Mouse (Mus musculus) heart, adult 8-10 months (tissue): ENCODE results near the gene Osbpl8. TPM values are rescaled to one million over a fixed set of nuclear protein-coding genes. Genes with fewer than 3 reads are reported as not detected.
A peak's percentile ranks its signal among the peaks of the same experiment; 100 is the strongest.
"Not testable (repeated sequence)": the region's sequence is repeated elsewhere in the genome, so short reads cannot be mapped to it uniquely, and the experiment has no call there.

Source experiments
- DNase-seq: peaks from one replicate; pipeline ENCODE4 v3.0.0; 2022; ENCODE audit warnings: low spot score
- total RNA-seq, 4 experiments: library from RNA; stranded (reverse); gene quantifications; 2 replicates each; pipeline ENCODE4 v1.2.4; 2022

Gene Osbpl8
- total RNA-seq, 4 experiments from 2014 or later: 73.3 to 89.1 (median 83.0) TPM

DNA sequence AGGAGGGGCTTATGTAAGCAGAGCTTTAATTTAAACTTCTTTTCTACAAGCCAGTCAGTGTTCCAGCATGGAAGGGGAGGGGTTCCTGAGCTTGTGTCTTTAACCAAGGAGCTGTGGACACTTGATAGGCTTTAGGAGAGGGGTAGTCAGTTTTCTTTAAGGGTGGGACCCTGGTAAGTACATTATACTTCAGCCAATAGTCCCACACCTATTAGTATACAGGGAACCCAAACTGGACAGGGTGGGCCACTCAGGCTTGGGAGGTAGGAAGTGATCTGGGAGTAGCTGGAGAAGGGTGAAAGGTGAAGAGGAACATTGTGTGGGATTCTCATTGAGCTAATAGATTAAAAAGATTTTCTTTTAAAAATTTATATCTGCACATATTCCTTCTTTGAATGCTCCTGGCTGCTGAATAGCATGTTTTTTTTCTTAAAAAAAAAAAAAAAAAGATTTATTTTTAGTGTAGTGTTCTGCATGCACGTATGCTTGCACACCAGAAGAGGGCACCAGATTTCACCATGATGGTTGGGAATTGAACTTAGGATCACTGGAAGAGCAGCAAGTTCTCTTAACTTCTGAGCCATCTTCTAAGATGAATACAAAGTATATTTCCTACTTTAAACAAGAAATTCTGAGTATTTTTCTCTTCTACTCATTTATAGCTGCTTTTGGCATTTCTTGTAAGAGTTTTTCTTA is 21.2 kb downstream of the Osbpl8 start:
- DNase-seq: no peak

DNA sequence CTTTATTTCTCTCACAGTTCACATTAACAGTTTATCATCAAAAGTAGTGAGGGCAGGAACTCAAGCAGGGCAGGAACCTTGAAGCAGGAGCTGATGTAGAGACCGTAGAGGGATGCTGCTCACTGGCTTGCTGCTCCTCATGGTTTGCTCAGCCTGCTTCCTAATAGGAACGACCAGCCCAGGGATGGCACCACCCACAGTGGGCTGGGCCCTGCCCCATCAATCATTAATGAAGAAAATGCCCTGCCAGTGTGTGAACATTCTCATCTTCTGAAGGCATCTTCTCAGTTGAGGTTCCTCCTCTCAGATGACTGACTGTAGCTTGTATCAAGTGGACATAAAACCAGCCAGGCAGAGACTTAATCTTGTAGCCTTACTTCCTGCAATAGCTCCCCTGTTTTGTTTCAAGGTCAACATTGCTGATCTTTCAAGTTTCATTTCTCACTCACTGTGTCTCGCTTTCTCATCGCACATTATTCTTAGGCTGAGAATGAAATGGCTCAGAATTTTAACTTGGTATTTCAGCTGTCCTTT is 24.5 kb downstream of the Osbpl8 start:
- DNase-seq: no peak

DNA sequence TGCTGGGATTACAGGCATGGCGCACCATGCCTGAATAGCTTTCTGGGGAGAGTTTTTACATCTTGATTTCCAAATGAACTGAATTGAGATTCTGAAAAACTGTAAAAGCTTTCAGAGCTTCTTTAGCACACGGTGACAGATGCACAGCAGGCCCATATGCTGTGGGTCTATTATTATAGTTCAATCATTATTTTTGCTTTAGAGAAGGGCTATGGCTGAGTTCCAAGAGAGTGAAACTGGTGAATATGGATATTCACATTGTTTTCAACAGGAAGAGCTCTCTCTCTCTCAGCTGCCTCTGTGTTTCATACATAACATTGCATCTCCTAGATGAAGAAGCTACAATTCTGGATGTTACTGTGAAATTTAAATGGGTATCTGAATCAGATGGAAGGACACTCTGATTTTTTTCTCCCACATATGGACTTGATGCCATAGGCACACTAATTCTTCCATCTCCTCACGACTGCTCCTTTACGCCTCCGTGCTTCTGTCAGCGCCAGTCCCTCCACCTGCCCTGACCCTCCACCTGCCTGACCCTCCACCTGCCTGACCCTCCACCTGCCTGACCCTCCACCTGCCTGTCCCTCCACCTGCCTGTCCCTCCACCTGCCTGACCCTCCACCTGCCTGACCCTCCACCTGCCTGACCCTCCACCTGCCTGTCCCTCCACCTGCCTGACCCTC is 25.7 kb downstream of the Osbpl8 start:
- no peak for DNase-seq

DNA sequence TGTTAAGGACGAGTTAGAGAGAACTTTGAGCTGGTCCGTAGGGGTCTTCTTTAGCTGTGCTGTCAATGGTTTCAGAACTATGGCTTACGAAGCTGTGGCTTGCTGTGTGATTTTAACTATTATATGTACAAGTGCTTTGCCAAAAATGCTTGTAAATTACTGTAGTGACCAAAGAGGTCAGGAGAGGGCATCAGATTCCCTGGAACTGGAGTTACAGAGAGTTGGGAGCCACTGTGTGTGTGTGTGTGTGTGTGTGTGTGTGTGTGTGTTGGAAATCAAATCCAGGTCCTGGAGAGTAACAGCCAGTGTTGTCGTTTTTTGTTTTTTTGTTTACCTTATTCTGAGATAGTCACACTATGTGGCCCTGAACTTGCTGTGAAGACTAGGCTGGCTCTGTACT is 29.0 kb downstream of the Osbpl8 start:
- no peak for DNase-seq

DNA sequence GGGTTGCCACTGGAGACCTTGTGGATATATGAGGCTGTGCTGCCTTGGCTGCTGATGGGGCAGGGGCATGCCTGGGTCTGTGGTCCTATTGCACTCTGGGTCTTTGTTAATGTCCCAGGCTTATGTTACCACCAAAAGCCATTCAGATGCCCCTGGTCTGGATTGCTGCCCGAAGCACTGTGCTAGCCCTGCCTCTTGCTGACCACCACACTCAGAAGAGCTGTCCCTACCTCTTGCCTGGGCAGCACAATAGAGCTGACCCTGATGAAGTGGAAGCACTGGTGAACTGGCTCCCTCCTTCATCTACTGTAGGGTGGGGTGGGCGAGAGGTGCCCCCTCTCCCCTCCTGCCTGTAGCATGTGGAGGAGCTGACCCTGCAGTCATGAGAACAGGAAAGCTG is 31.6 kb downstream of the Osbpl8 start:
- no peak for DNase-seq

DNA sequence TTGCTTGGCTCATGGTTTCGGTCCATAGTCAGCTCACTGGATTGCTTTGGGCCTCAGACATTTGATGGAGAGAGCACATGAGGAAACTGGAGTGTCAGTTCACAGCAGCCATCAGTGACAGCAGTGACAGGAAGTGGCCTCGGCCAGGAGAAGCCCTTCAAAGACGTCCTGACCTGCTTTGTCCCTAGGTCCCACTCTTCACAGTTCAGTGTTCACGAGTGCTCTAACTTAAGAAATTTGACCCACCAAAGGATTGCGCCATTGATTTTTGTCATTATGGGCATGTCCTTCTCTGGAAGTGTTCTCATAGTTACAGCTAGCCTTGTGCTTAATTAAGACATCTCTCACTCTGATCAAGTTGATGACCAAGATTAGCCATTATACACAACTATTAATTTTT is 34.2 kb downstream of the Osbpl8 start:
- not testable (repeated sequence) for DNase-seq

DNA sequence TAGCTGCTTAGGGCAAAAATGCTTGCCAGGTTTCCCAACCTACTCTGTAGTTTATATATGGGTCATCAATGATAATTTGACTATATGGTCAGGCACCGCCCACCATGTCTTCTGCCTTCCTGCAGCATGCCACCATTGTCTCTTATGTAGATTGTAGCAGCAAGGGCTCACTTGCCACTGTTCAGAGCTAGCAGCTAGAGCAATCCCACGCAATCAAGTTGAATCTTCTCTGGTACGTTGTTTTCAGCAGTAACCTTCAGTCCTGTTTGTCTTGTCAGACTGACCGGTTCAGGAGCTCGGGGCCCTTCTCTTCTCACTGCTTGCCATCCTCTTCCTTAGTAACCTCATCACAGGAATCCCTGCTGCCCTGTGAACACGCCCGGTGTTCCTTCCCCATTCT is 36.6 kb downstream of the Osbpl8 start:
- no peak for DNase-seq

DNA sequence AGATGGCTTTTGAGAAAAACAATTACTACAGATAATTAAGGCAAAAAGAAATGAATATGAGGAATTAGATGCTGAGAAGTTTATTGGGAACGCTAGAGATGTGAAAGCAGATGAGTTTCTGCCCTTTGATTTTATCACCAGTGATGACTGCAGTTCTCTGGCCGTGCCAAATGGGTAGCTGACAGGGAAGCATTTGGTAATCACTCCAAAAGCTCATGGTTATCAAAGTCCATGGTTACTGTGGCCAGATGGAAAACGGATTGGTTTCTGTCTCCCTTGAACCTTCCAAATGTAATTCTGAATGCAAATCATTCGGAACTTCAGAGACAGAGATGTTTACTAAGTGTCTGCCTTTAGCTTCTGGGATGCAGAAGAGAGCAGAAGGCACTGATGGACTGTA is 37.1 kb downstream of the Osbpl8 start:
- no peak for DNase-seq

DNA sequence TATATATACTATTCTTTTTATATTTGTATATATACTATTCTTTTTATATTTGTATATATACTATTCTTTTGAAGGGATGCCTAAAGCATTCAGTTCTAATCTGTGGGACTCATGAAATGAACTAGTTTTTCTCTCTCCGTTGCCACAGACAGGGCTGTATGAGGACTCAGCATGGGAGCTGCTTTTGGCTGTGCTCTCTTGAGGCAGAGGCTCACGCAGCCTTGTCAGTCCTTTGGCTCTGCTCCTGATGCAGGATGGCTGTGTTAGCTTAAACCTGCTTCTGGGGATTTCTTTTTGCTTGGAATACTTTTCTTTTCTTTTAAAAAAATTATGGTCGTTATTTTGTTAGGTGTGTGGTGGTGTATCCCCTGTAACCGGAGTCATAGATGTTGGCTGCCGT is 39.5 kb downstream of the Osbpl8 start:
- no peak for DNase-seq

DNA sequence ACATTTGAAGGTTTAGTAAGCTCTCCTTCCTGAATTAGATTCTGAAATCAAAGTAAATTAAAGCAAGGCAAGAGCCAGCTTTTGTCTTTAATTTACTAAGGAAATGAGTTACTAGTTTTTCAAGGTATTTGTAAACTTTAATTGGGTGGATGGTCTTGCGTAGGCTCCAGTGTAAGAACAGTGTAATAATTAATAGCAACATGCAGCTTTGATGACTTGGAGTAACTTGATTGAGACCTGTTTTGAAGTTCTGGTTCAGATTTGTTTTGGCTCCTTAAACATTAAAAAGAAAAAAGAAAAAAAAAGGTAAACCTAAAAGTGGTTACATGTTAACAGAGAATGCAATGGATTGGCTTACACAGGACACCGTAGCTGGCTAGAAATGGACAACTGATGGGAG is 40.9 kb downstream of the Osbpl8 start:
- no peak for DNase-seq

DNA sequence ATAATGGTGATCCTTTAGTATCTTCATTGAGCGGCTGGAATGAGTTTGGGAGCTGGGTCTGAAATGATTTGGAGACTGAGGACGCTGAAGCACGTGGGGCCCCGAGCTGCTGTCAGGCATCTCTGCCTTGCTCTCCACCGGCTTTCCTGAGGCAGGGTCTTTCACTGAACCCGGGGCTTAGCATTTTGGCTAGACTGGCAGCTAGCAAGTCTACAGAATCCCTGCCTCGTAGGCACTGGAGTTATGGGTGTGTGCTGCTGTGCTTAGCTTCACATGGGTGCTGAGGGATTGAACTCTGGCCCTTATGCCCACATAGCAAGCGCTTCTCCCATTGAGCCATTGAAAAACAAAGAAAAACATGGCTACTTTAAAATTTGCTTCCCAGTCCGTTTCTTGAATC is 42.8 kb downstream of the Osbpl8 start:
- no peak for DNase-seq

DNA sequence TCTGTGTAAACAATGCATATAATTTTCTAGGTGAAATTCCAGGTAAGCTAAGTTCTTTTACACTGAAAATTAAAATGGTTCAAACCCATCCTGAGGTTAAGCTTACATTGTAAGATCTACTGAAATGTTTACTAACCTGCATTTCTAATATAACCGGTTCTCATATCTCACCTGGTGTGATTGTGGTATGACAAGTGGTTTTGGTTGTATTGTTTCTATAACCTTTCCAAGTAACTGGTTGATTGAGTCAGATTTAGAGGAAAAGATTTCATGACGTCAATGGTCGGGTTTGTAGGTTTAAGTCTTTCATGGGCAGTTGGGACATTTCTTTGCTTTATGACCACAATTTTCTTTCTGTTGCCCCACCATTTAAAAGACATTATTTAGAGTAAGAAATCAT is 49.5 kb downstream of the Osbpl8 start:
- DNase-seq: no peak

DNA sequence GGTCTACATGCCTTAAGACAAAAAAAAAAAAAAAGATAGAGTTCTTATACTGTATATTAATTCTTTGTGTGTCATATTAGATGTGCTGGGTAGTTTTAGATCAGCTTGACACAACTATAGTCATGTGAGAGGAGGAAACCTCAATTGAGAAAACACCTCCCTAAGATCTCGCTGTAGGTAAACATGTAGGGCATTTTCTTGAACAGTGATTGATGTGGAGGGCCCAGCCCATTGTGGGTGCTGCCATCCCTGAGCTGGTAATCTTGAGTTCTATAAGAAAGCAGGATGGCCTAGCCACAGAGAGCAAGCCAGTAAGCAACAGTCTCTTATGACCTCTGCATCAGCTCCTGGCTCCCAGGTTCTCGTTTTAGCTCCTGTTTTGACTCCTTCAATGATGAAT is 50.1 kb downstream of the Osbpl8 start:
- no peak for DNase-seq

DNA sequence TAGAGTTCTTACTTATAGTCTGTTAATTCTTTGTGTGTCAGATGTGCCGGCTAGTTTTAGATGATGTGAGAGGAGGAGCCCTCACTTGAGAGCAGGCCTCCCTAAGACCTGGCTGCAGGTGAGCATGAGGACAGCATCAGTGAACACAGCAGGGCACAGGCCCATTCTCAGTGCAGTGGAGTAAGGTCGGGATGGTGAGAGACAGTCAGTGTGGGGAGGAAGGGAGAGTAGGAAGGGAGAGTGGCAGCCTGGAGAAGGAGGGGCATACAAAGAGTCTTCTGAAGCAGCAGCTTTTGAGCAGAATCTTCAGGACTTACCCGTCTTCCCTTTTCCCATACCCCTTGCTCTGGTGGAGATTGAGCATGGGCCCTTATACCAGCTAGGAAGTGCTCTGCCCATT is 51.0 kb downstream of the Osbpl8 start:
- DNase-seq: no peak

DNA sequence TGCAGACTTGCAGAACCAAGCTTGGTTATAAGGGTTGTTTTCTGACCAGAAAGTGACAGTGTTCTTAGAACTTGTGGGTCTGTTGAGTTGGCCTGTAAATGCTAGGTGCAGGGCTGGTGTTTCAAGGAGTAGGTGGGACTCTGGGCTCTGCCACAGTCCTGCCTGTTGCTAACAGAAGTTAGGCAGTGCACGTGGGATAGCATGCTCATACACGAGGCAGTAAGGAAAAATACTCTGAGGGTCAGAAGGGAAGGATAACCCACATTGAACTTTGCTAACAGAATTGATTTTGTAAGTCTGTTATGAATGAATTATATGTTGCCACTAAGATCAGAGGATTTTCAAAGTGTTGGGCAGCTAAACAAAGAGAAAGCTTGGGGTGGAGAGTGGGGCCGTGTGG is 51.6 kb downstream of the Osbpl8 start:
- DNase-seq: no peak

DNA sequence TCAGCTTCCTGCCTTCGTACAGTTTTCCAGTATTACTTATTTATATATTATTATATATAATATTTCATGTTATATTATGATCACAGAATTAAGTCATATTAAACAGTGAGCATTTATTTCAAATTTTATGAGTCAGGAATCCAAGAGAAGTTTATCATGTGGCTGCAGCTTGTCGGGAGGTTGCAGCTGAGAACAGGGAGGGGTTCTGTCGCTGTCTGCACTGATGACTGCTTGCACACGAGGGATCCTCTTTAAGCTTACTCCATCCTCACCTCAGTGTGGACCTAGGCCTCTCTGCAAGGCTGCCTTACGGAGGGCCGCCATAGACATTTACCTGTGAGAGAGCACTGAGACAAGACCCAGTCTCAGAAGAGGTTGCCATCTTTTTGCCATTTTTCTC is 58.0 kb downstream of the Osbpl8 start:
- DNase-seq: no peak

DNA sequence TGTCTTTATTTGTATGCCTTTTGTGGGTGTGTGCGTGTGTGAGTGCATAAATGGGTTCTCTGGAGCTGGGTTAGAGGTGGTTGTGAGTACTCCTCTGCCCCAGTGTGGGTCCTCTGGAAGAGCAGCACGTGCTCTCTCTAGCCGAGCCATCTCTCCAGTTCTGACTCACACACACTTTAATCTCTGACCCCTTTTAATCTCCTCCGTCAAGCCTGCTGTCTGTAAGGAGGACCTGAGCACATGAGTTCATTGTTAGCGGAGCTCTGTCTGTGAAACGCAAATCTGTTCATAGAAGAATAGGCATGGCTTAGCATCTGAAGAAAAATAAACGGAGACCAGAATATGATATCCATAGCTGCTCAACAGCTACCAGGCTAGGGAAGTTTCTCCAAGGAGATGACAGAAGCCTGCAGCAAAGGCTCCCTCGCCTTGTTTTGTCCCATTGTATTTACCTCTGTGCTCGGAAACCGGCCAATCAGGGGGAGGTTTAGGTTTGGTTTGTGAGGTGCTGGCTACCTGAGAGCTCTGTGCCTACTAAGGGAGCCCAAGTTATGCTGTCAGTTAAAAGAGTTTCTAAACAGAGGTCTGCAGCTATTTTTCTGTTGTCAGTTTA is 58.8 kb downstream of the Osbpl8 start:
- DNase-seq: no peak

DNA sequence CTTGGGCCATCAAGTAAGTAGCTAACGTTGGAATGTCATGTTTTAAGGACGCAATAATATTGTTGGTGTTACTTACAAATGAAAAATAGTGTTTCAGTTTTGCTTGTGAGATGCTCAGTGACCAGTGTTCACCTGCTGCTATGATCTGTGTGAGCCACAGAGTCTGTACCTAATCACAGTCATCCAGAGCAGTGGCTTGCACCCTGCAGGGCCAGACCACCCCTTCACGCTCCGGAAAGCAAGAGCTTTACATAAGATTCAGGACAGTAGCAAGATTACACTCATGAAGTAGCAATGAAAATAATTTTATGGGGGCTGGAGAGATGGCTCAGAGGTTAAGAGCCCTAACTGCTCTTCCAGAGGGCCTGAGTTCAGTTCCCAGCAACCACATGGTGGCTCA is 60.1 kb downstream of the Osbpl8 start:
- no peak for DNase-seq

DNA sequence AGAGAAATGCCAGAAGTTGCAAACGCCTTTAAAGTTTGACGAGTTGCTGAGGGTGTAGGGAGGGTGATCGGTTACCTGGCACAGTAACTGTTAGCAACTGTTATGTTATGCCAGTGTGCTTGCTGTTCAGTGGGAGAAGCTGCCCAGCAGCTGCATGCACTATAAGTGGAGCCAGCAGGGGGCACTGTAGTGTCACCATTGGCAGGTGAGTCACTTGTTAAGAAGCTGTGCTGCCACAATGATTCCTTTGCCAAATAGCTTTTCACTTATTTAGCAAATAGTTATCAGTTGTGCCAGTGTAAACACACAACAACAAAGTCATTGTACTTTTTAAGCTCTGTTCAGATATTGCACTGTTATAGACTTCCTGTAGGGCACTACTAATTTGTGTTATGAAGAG is 62.0 kb downstream of the Osbpl8 start:
- peak; percentile 86 for DNase-seq

DNA sequence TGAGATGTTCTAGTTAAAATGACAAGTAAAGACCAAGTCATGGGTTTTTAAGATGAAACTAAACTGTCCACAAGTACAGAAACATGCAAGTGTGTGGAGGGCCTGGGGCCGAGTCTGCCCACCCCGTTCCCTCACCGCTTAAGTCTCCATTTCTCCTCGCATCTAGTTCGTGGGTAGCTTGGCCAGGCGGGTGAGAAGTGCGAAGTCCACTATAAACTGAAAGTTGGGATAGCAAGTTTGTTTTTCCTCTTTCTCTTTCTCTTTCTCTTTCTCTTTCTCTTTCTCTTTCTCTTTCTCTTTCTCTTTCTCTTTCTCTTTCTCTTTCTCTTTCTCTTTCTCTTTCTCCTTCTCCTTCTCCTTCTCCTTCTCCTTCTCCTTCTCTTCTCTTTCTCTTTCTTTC is 67.7 kb downstream of the Osbpl8 start:
- not testable (repeated sequence) for DNase-seq

DNA sequence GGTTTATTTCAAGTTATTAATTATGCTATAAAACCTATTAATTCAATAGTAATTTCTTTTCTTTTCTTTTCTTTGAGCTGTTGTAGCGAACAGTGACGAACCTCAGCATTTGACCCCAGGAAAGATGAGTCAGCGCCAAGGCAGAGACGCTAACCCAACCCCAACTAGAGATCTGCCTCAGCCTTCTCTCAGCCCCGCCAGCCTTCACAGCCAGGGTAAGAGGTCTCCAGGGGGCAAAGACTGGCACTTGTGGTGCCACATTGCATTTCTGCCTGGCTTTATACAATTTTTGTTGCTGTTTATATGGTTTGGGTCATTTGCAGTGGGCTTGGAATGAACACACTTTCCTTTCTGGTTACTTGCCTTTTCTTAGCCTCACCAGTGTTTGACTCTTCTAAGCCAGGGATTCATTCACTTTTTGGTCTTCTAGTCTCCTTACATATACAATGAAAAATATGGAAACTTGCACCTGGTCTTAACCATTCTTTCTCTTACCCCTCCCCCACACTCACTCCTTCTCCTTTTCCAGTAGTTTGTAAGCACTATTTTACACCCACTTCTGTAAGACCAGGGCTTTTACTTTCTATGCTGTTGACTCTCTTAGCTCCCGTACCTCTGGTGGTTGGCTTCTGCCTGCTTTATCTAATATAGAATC is 69.1 kb downstream of the Osbpl8 start:
- DNase-seq: no peak
